Mouse (Mus musculus): ENCODE results near the gene Cd34.

DNA sequence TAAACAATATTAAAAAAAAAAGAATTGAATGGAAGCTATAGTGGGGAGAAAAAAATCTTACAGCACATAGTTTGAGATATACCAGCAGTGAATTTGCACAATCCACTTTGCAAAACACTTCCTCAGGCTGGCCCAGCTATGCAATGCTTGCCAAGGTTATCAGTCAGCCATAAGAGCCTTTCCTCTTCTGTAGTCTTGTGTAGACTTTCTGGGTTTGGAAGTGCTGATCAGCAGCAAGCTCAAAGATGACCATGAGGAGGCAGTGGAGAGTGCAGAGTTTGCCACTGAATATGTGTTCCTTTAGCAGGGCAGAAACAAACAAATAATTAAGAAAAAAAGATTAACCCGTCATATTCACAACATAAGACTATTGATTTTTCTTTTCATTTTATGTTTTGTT, 50.4 kb downstream of the Cd34 start:
- TF ChIP-seq CTCF (IDR thresholded peaks at IDR 0.05; ENCODE audit: low read depth) (peak; percentile 31), EP300 (optimal IDR thresholded peaks at IDR 0.05) (no peak)
